Mouse (Mus musculus): Measurements from ENCODE around the gene Htr6.

DNA sequence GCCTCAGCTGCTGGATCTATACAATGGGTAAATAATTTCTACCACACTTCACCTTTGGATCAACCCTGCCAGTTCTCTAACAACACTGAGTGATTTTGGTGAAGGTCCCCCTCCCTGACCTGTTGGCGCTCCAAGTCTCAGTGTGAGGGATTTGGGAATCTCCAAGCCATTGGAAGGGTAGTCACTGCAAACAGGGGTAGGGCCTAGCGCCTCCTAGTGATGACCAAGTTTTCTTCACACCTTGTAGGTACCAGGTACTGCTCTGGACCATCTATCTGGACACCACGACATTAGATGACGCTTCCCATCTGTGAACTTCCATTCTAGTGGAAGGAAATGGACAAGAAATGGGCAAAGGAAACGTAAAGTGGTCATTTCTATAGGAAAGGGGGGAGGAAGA is 545 bp upstream of the Htr6 start:
- no peak for TF ChIP-seq GATA1 (IDR thresholded peaks at IDR 0.05; ENCODE audit: borderline replicate concordance, low read length)
- TF ChIP-seq FLI1 (IDR thresholded peaks at IDR 0.05; ENCODE audit: low read length): no peak

Measured in megakaryocyte, embryonic 14.5 days (primary cell).